Comparison of ENCODE assay signal across 23 mouse cellular contexts in the genomic region with DNA sequence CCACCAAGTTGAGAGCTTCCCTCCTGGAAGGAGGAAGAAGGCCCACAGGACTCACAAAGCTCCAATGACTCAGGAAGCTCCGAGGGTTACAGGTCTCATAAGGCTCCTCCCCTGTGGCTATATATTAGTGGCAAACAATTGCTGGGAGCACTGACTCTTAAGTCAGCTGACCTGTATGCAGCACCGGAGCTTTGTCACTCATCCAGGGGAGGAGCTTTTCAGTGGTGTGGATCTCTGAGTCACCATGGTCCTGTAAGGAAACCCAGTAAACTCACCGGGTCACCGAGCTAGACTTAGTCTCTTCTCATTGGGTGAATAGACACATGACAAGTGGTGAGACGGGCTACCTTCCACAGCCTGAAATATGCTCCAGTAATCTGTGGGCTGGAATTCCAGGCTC. TPM values are rescaled to one million over a fixed set of nuclear protein-coding genes. Genes with fewer than 3 reads are reported as not detected.
A peak's percentile ranks its signal among the peaks of the same experiment; 100 is the strongest.
DNase-seq lines count a peak whose midpoint lies in the region; ATAC-seq and TF ChIP-seq lines count a peak whose summit lies in the region.
"Had no signal": no experiment of that assay in that cellular context is flagged by ENCODE, and none has a peak within 500 bp of the region (broad histone marks: within the 10 kb centered on the region; RNA-seq: fewer than 3 reads in every experiment).

No protein-coding gene starts in this region.

- H3K79me2 ChIP-seq in C2C12 (ENCODE audit: control insufficient read depth, insufficient read depth), result no peaks in the 10 kb centered on the region

- no peaks in the 10 kb centered on the region for H3K27me3 ChIP-seq in heart, embryonic 16.5 days (ENCODE audit: control insufficient read depth, insufficient read depth, low read length)
- H3K27me3 ChIP-seq in C2C12 (ENCODE audit: control insufficient read depth, insufficient read depth, insufficient read length), result no peaks in the 10 kb centered on the region
- no peaks in the 10 kb centered on the region for H3K27me3 ChIP-seq in stomach, embryonic 16.5 days (ENCODE audit: control insufficient read depth, insufficient read depth, low read length)
- H3K27me3 ChIP-seq: heart, embryonic 13.5 days had no signal

- H3ac ChIP-seq in C2C12 (ENCODE audit: control insufficient read depth, insufficient read length, low read depth), result no peak overlapping the region

- no peak overlapping the region for H3K4me3 ChIP-seq in heart, embryonic 16.5 days (ENCODE audit: low read length)
- no peak overlapping the region for H3K4me3 ChIP-seq in C2C12 (ENCODE audit: insufficient read depth, poor library complexity, severe bottlenecking)
- no peak overlapping the region for H3K4me3 ChIP-seq in bone marrow macrophage, adult 2 months (ENCODE audit: insufficient read depth, low read length)
- H3K4me3 ChIP-seq in stomach, embryonic 16.5 days (replicated peaks; ENCODE audit: low read length), result no peak overlapping the region
- H3K4me3 ChIP-seq: gastrocnemius, adult 2 months; heart, embryonic 13.5 days; hindbrain, embryonic 10.5 days had no signal

- DNase-seq in heart, postnatal 10 days, result no peak
- no peak for DNase-seq in left cerebral cortex, postnatal 4 days
- DNase-seq in left cerebral cortex, adult 11 months (ENCODE audit: low spot score), result no peak
- DNase-seq: cerebellum, adult 11 months; cerebellum, postnatal 25 days; forebrain, postnatal 0 days; gastrocnemius, adult 2 months; kidney, postnatal 10 days; layer of hippocampus, adult 9-11 months; liver; liver, postnatal 0 days; lung, postnatal 36 days; right cerebral cortex, postnatal 14 days; thymus, postnatal 36 days had no signal

- H3K9me3 ChIP-seq in heart, embryonic 16.5 days (replicated peaks; ENCODE audit: control insufficient read depth, low read length), result no peaks in the 10 kb centered on the region
- no peaks in the 10 kb centered on the region for H3K9me3 ChIP-seq in stomach, embryonic 16.5 days (replicated peaks; ENCODE audit: control insufficient read depth, low read length)
- H3K9me3 ChIP-seq: G1E; heart, embryonic 13.5 days; hindbrain, embryonic 10.5 days had no signal

- H3K27ac ChIP-seq in heart, embryonic 16.5 days (ENCODE audit: low read length), result no peak overlapping the region
- peak overlapping the region; percentile 58 for H3K27ac ChIP-seq in bone marrow macrophage, adult 2 months (ENCODE audit: insufficient read depth, low read depth, low read length)
- no peak overlapping the region for H3K27ac ChIP-seq in stomach, embryonic 16.5 days (ENCODE audit: low read length)
- H3K27ac ChIP-seq: gastrocnemius, adult 2 months; heart, embryonic 13.5 days; hindbrain, embryonic 10.5 days had no signal

- ATAC-seq in heart, embryonic 16.5 days (replicated peaks; ENCODE audit: extremely low read depth, insufficient read depth, low FRiP score), result 0 out of 2 replicates have a peak, but pooled peaks have one; percentile 23
- ATAC-seq in stomach, embryonic 16.5 days (ENCODE audit: insufficient read depth, low FRiP score), result peak; percentile 68
- ATAC-seq: CD4-positive, CD25-positive, alpha-beta regulatory T cell, adult 4 months; forebrain, postnatal 0 days; liver, postnatal 0 days had no signal

- H3K4me1 ChIP-seq in heart, embryonic 16.5 days (ENCODE audit: control insufficient read depth, insufficient read depth, low read length), result peaks cover 2% of the 10 kb centered on the region; the same call in 1 of the 2 replicates
- peaks cover 33% of the 10 kb centered on the region for H3K4me1 ChIP-seq in bone marrow macrophage, adult 2 months (ENCODE audit: control insufficient read depth, insufficient read depth, low read length)
- H3K4me1 ChIP-seq in stomach, embryonic 16.5 days (ENCODE audit: control insufficient read depth, insufficient read depth, low read length), result no peaks in the 10 kb centered on the region
- H3K4me1 ChIP-seq: heart, embryonic 13.5 days had no signal

- no peaks in the 10 kb centered on the region for H3K36me3 ChIP-seq in heart, embryonic 16.5 days (ENCODE audit: control insufficient read depth, insufficient read depth)
- no peaks in the 10 kb centered on the region for H3K36me3 ChIP-seq in C2C12 (ENCODE audit: control insufficient read depth, insufficient read depth)
- no peaks in the 10 kb centered on the region for H3K36me3 ChIP-seq in stomach, embryonic 16.5 days (ENCODE audit: control insufficient read depth, insufficient read depth, low read length)
- H3K36me3 ChIP-seq: G1E; heart, embryonic 13.5 days; hindbrain, embryonic 10.5 days had no signal

- H3K79me3 ChIP-seq in C2C12 (ENCODE audit: low read depth), result no peaks in the 10 kb centered on the region

- TF ChIP-seq POLR2A in bone marrow macrophage, adult 2 months (IDR thresholded peaks at IDR 0.05; ENCODE audit: borderline replicate concordance, low read depth, low read length), result no peak

- intact Hi-C loops in heart, postnatal 10 days (cut with DNase I), result no loop called here
- intact Hi-C loops in left cerebral cortex, postnatal 4 days (cut with DNase I), result no loop called here

- WGBS in heart, embryonic 16.5 days, result 40% methylated on average over 5 of the region's 5 CpGs
- 66% methylated on average over 5 of the region's 5 CpGs for WGBS in stomach, embryonic 16.5 days

- no peak for TF ChIP-seq CTCF in C2C12 (IDR thresholded peaks at IDR 0.05; ENCODE audit: control insufficient read depth, insufficient read depth, insufficient read length)
- no peak for TF ChIP-seq CTCF in bone marrow macrophage, adult 2 months (IDR thresholded peaks at IDR 0.05; ENCODE audit: low read depth, low read length)

- H3K4me2 ChIP-seq in heart, embryonic 16.5 days (ENCODE audit: low read depth, low read length), result no peak overlapping the region
- no peak overlapping the region for H3K4me2 ChIP-seq in stomach, embryonic 16.5 days (ENCODE audit: low read depth, low read length)
- H3K4me2 ChIP-seq: heart, embryonic 13.5 days had no signal

- no peak overlapping the region for H3K9ac ChIP-seq in heart, embryonic 16.5 days (ENCODE audit: low read length)
- H3K9ac ChIP-seq in stomach, embryonic 16.5 days (ENCODE audit: low read length), result no peak overlapping the region
- H3K9ac ChIP-seq: forebrain, postnatal 0 days; heart, embryonic 13.5 days; liver, postnatal 0 days had no signal

TF ChIP-seq in C2C12, 6 proteins besides CTCF, POLR2A, EP300 and RAD21:
- TF ChIP-seq USF1 (IDR thresholded peaks at IDR 0.05; ENCODE audit: low read depth) (peak; percentile 68), FOSL1 (IDR thresholded peaks at IDR 0.05; ENCODE audit: insufficient read depth, low read length, poor library complexity, severe bottlenecking) (no peak), MAX (IDR thresholded peaks at IDR 0.05) (no peak)

RNA-seq across cellular contexts. Expression of a gene that starts 29.0 kb away (rescaled TPM):
- polyA plus RNA-seq in heart, embryonic 16.5 days (2015; fragmentation: Nextera tagmentation; extraction: Ambion mirVana), result 14.1 and 14.7 TPM in 2 replicates
- total RNA-seq in heart, postnatal 10 days (2021), result 10 to 100 TPM; 28.6 to 39.2 TPM
- polyA plus RNA-seq in C2C12 (2012; fragmentation: generic; extraction: Trizol), result 6.8 TPM
- 41.8 and 46.8 TPM in 2 replicates for polyA plus RNA-seq in bone marrow macrophage, adult 2 months (2012; ENCODE audit: insufficient read depth, insufficient read length, missing spikeins)
- polyA plus RNA-seq in stomach, embryonic 16.5 days (2015; fragmentation: Nextera tagmentation; extraction: Ambion mirVana), result 17.0 and 21.2 TPM in 2 replicates
- total RNA-seq in left cerebral cortex, postnatal 4 days (2021), result 10 to 100 TPM; 46.2 to 54.6 TPM

RNA-seq across cellular contexts. Expression of a gene that starts 42.6 kb away (rescaled TPM):
- polyA plus RNA-seq in heart, embryonic 16.5 days (2015; fragmentation: Nextera tagmentation; extraction: Ambion mirVana), result 7.6 and 8.8 TPM in 2 replicates
- 10 to 100 TPM; 17.3 to 18.6 TPM for total RNA-seq in heart, postnatal 10 days (2021)
- polyA plus RNA-seq in C2C12 (2012; fragmentation: generic; extraction: Trizol), result 2.0 TPM
- 0.71 TPM in 1 of 2 replicates, not detected in the other for polyA plus RNA-seq in bone marrow macrophage, adult 2 months (2012; ENCODE audit: insufficient read depth, insufficient read length, missing spikeins)
- 20.9 and 24.1 TPM in 2 replicates for polyA plus RNA-seq in stomach, embryonic 16.5 days (2015; fragmentation: Nextera tagmentation; extraction: Ambion mirVana)
- 10 to 100 TPM; 33.4 to 35.7 TPM for total RNA-seq in left cerebral cortex, postnatal 4 days (2021)
- total RNA-seq: granulocyte monocyte progenitor cell, adult 5-6 weeks had no signal
